Mouse (Mus musculus) forebrain, embryonic 13.5 days (tissue): ENCODE data around the gene Usf2. TPM values are rescaled to one million over a fixed set of nuclear protein-coding genes. Genes with fewer than 3 reads are reported as not detected.

Experiments
- ATAC-seq: fragments of 200-750 bp; cut with Nextera tagmentation; 2 replicates; pipeline ENCODE4 v1.8.0; 2017
- H3K27ac ChIP-seq: fragments of 300-500 bp; sonication (generic); 2 replicates; pipeline ENCODE4 v1.5.1; 2015; ENCODE audit warnings: inconsistent platforms, mild to moderate bottlenecking, moderate library complexity
- H3K27me3 ChIP-seq: fragments of 300-500 bp; sonication (generic); 2 replicates; pipeline ENCODE4 v1.6.1; 2015; ENCODE audit warnings: mild to moderate bottlenecking, inconsistent platforms
- H3K36me3 ChIP-seq: fragments of 300-500 bp; sonication (generic); 2 replicates; pipeline ENCODE4 v1.6.1; 2015; ENCODE audit warnings: mild to moderate bottlenecking, inconsistent platforms; ENCODE audit not compliant: poor library complexity, severe bottlenecking
- H3K4me1 ChIP-seq: fragments of 300-500 bp; sonication (generic); 2 replicates; pipeline ENCODE4 v1.6.1; 2015; ENCODE audit warnings: inconsistent platforms
- H3K4me2 ChIP-seq: fragments of 300-500 bp; sonication (generic); 2 replicates; pipeline ENCODE4 v1.6.1; 2015; ENCODE audit warnings: inconsistent platforms, mild to moderate bottlenecking, moderate library complexity
- H3K4me3 ChIP-seq: fragments of 300-500 bp; sonication (generic); 2 replicates; pipeline ENCODE4 v1.5.1; 2015; ENCODE audit warnings: mild to moderate bottlenecking, inconsistent platforms
- H3K9ac ChIP-seq: fragments of 300-500 bp; sonication (generic); 2 replicates; pipeline ENCODE4 v1.6.1; 2015; ENCODE audit warnings: mild to moderate bottlenecking, inconsistent platforms
- H3K9me3 ChIP-seq: fragments of 300-500 bp; sonication (generic); replicated peaks from 2 replicates; pipeline ENCODE4 v1.6.1; 2016; ENCODE audit warnings: inconsistent platforms
- WGBS: fragments of 180-500 bp; shearing (Covaris S2); methylation state at CpG from one replicate; pipeline ENCODE4 v1.1.7; 2015; 5-methylcytosine and 5-hydroxymethylcytosine counted together
- polyA plus RNA-seq: library from polyadenylated mRNA; unstranded; fragments of >200 nt; fragmentation: Nextera tagmentation; extraction: Ambion mirVana; gene quantifications from 2 replicates; pipeline ENCODE4 v1.2.1, GENCODE M21; 2015

Gene Usf2
- 23.9 and 24.4 TPM in 2 replicates for polyA plus RNA-seq

- Histone ChIP-seq H3K27me3 (no peaks in the 10 kb centered on the region), H3K4me2 (peak within 1 kb of the TSS; percentile 87), H3K27ac (peak within 1 kb of the TSS; percentile 98), H3K4me1 (peaks cover 22% of the 10 kb centered on the region), H3K9me3 (no peaks in the 10 kb centered on the region), H3K36me3 (peaks cover 48% of the 10 kb centered on the region), H3K9ac (peak within 1 kb of the TSS; percentile 96), H3K4me3 (peak within 1 kb of the TSS; percentile 94)
- 0% methylated on average over 20 of the region's 82 CpGs for WGBS
- peak; percentile 61 for ATAC-seq
Measured at GRCm38 (mm10) chr7:30956756-30957366, at the start of gene Usf2. Gene Usf2 (minus strand): TSS chr7:30956803.

GRCm38 (mm10) chr7:31002650-31003049 lies 46.0 kb upstream of the Usf2 start:
- 89% methylated on average over 8 of the region's 8 CpGs for WGBS
- no peak overlapping the region for H3K27ac ChIP-seq
- H3K4me3 ChIP-seq, result no peak overlapping the region
- no peak overlapping the region for H3K4me2 ChIP-seq
- no peaks in the 10 kb centered on the region for H3K9me3 ChIP-seq
- H3K9ac ChIP-seq, result no peak overlapping the region
- H3K27me3 ChIP-seq, result no peaks in the 10 kb centered on the region
- no peaks in the 10 kb centered on the region for H3K36me3 ChIP-seq
- no peak for ATAC-seq
- H3K4me1 ChIP-seq, result 0 out of 2 replicates have a peak, but pooled peaks cover 6% of the 10 kb centered on the region

GRCm38 (mm10) chr7:31000505-31001020 lies 44.0 kb upstream of the Usf2 start:
- 54% methylated on average over 7 of the region's 7 CpGs for WGBS
- Histone ChIP-seq H3K4me2 (no peak overlapping the region), H3K4me3 (no peak overlapping the region), H3K4me1 (0 out of 2 replicates have a peak, but pooled peaks cover 6% of the 10 kb centered on the region), H3K27ac (no peak overlapping the region), H3K27me3 (no peaks in the 10 kb centered on the region), H3K36me3 (no peaks in the 10 kb centered on the region), H3K9me3 (0 out of 2 replicates have a peak, but pooled peaks cover 8% of the 10 kb centered on the region), H3K9ac (no peak overlapping the region)
- no peak for ATAC-seq

GRCm38 (mm10) chr7:30996491-30996890 lies 39.9 kb upstream of the Usf2 start:
- 90% methylated on average over 2 of the region's 2 CpGs for WGBS

GRCm38 (mm10) chr7:30993986-30994385 lies 37.4 kb upstream of the Usf2 start:
- Histone ChIP-seq H3K27ac (no peak overlapping the region), H3K4me1 (no peaks in the 10 kb centered on the region), H3K9me3 (0 out of 2 replicates have a peak, but pooled peaks cover 8% of the 10 kb centered on the region), H3K4me2 (no peak overlapping the region), H3K27me3 (no peaks in the 10 kb centered on the region), H3K9ac (no peak overlapping the region), H3K4me3 (no peak overlapping the region), H3K36me3 (no peaks in the 10 kb centered on the region)
- WGBS, result 78% methylated on average over 5 of the region's 5 CpGs
- no peak for ATAC-seq

More at GRCm38 (mm10) chr7:30996491-30996890, 39.9 kb upstream of the Usf2 start:
- H3K36me3 ChIP-seq, result no peaks in the 10 kb centered on the region
- H3K9ac ChIP-seq, result no peak overlapping the region
- no peak for ATAC-seq
- H3K27me3 ChIP-seq, result no peaks in the 10 kb centered on the region
- H3K4me3 ChIP-seq, result no peak overlapping the region
- no peak overlapping the region for H3K4me2 ChIP-seq
- H3K4me1 ChIP-seq, result 0 out of 2 replicates have a peak, but pooled peaks cover 6% of the 10 kb centered on the region
- no peak overlapping the region for H3K27ac ChIP-seq
- H3K9me3 ChIP-seq, result 0 out of 2 replicates have a peak, but pooled peaks cover 8% of the 10 kb centered on the region

- Histone ChIP-seq H3K27ac (no peak overlapping the region), H3K9me3 (0 out of 2 replicates have a peak, but pooled peaks cover 8% of the 10 kb centered on the region), H3K4me3 (no peak overlapping the region), H3K4me2 (no peak overlapping the region), H3K4me1 (no peaks in the 10 kb centered on the region), H3K36me3 (no peaks in the 10 kb centered on the region), H3K27me3 (no peaks in the 10 kb centered on the region), H3K9ac (no peak overlapping the region)
- WGBS, result 85% methylated on average over 5 of the region's 5 CpGs
- no peak for ATAC-seq
Measured at GRCm38 (mm10) chr7:30992148-30992547, 35.5 kb upstream of the Usf2 start.

- Histone ChIP-seq H3K9me3 (no peaks in the 10 kb centered on the region), H3K36me3 (no peaks in the 10 kb centered on the region), H3K27me3 (no peaks in the 10 kb centered on the region), H3K27ac (no peak overlapping the region), H3K4me1 (no peaks in the 10 kb centered on the region), H3K4me2 (no peak overlapping the region), H3K9ac (no peak overlapping the region), H3K4me3 (no peak overlapping the region)
- 90% methylated on average over 4 of the region's 4 CpGs for WGBS
- no peak for ATAC-seq
Measured at GRCm38 (mm10) chr7:30988519-30989162, 32.0 kb upstream of the Usf2 start.

GRCm38 (mm10) chr7:30985357-30985756 lies 28.8 kb upstream of the Usf2 start:
- Histone ChIP-seq H3K36me3 (no peaks in the 10 kb centered on the region), H3K27me3 (no peaks in the 10 kb centered on the region), H3K9ac (no peak overlapping the region), H3K4me1 (no peaks in the 10 kb centered on the region), H3K9me3 (no peaks in the 10 kb centered on the region), H3K27ac (no peak overlapping the region), H3K4me3 (no peak overlapping the region), H3K4me2 (no peak overlapping the region)
- 91% methylated on average over 9 of the region's 9 CpGs for WGBS
- no peak for ATAC-seq

GRCm38 (mm10) chr7:30981703-30982102 lies 25.1 kb upstream of the Usf2 start:
- Histone ChIP-seq H3K4me3 (no peak overlapping the region), H3K4me2 (no peak overlapping the region), H3K4me1 (no peaks in the 10 kb centered on the region), H3K9ac (no peak overlapping the region), H3K27ac (no peak overlapping the region), H3K27me3 (no peaks in the 10 kb centered on the region), H3K9me3 (no peaks in the 10 kb centered on the region), H3K36me3 (no peaks in the 10 kb centered on the region)
- 96% methylated on average over 4 of the region's 4 CpGs for WGBS
- ATAC-seq, result no peak

- H3K9me3 ChIP-seq, result no peaks in the 10 kb centered on the region
- peak within 1 kb of the TSS; percentile 43 for H3K4me3 ChIP-seq
- peaks cover 14% of the 10 kb centered on the region for H3K27me3 ChIP-seq
- H3K36me3 ChIP-seq, result peaks cover 5% of the 10 kb centered on the region; the same call in 1 of the 2 replicates
- H3K4me2 ChIP-seq, result peak within 1 kb of the TSS; percentile 75
- H3K4me1 ChIP-seq, result peaks cover 11% of the 10 kb centered on the region
- no peak within 1 kb of the TSS for H3K27ac ChIP-seq
- WGBS, result under 1% methylated on average over 36 of the region's 37 CpGs
- peak within 1 kb of the TSS; percentile 68 for H3K9ac ChIP-seq
- peak; percentile 88 for ATAC-seq
Measured at GRCm38 (mm10) chr7:30973501-30974289, 17.1 kb upstream of the Usf2 start, which contains the start of gene Fam187b. Gene Fam187b (plus strand): TSS chr7:30973790.

- peak within 1 kb of the TSS; percentile 43 for H3K4me3 ChIP-seq
- no peak within 1 kb of the TSS for H3K27ac ChIP-seq
- ATAC-seq, result peak; percentile 67
- H3K36me3 ChIP-seq, result peaks cover 5% of the 10 kb centered on the region; the same call in 1 of the 2 replicates
- under 1% methylated on average over 19 of the region's 19 CpGs for whole genome bisulfite sequencing
- peak within 1 kb of the TSS; percentile 75 for H3K4me2 ChIP-seq
- H3K9me3 ChIP-seq, result no peaks in the 10 kb centered on the region
- peaks cover 14% of the 10 kb centered on the region for H3K27me3 ChIP-seq
- H3K4me1 ChIP-seq, result peaks cover 11% of the 10 kb centered on the region
- peak within 1 kb of the TSS; percentile 68 for H3K9ac ChIP-seq
Measured at GRCm38 (mm10) chr7:30973251-30973500, 16.6 kb upstream of the Usf2 start, which contains the start of gene Lsr. Gene Lsr (minus strand): TSS chr7:30973464.
